Mouse (Mus musculus) hematopoietic stem cell, adult 5-6 weeks (primary cell): ENCODE measurements around the gene Tfe3. TPM values are rescaled to one million over a fixed set of nuclear protein-coding genes. Genes with fewer than 3 reads are reported as not detected.
A peak's percentile ranks its signal among the peaks of the same experiment; 100 is the strongest.

ENCODE experiments used
- ATAC-seq, 2 experiments: fragments of 125-278 bp in 1 of 2; replicated peaks in 1 of 2; 2 replicates each; pipeline ENCODE4 v1.8.0; 2016 to 2017; ENCODE audit warnings: inconsistent platforms in 2 of 2, mild to moderate bottlenecking in 2 of 2, moderate number of reproducible peaks in 2 of 2, low read depth in 1 of 2, moderate TSS enrichment in 1 of 2; ENCODE audit not compliant: low FRiP score in 2 of 2, poor library complexity in 2 of 2, severe bottlenecking in 2 of 2, insufficient read depth in 1 of 2, low TSS enrichment in 1 of 2
- total RNA-seq: library from RNA; stranded (forward); fragments of 172-1452, 232-1000 nt; gene quantifications from 2 replicates; pipeline ENCODE4 v1.2.3, GENCODE M21; 2017

Tfe3 gene
- total RNA-seq, 1 experiment from 2014 or later, result 9.6 TPM

GRCm38 (mm10) chrX:7743470-7743869 lies 18.9 kb upstream of the Tfe3 start:
- no peak for ATAC-seq

DNA sequence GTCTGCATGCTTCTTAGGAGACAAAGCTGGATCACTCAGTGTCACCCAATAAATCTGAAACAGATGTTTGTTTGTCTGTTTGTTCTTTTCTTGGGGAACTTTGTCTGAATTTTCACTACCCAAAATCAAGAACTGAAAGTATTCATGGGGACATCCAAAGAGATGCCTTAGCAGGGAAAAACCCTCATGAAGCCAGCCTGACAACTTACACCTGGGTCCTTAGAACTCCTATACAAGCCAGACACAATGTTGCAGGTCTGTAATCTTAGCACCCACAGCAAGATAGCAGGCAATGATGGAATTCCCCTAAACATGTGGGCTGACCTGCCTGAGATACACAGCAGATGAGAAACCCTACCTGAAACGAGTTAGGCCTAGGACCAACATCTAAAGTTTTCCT lies 17.4 kb upstream of the Tfe3 start:
- ATAC-seq, result no peak

DNA sequence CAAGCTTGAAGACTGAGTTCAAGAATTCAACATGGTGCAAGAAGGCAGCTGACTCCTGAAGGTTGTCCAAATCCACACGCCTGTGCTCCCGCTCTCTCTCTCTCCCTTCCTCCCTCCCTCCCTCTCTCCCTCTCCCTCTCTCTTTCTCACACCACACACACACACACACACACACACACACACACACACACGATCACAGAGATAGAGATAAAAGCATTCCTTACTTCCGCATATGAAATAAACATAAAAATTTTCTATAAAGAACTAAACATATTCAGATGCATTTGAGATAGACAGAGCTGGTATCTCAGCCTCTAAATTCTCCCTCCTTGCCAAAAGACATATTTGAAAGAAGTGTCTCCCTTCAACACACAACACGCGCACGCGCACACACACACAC lies 16.9 kb upstream of the Tfe3 start:
- no peak for ATAC-seq

GRCm38 (mm10) chrX:7750432-7751116 lies 11.8 kb upstream of the Tfe3 start, which contains the start of gene Ccdc120:
TSS of gene Ccdc120 (minus strand) at chrX:7750905.
- ATAC-seq, result no peak; a peak in 1 of 4 replicates

GRCm38 (mm10) chrX:7753627-7754026 lies 8.7 kb upstream of the Tfe3 start:
- peak; percentile 59 to 76; a peak in 3 of 4 replicates for ATAC-seq

DNA sequence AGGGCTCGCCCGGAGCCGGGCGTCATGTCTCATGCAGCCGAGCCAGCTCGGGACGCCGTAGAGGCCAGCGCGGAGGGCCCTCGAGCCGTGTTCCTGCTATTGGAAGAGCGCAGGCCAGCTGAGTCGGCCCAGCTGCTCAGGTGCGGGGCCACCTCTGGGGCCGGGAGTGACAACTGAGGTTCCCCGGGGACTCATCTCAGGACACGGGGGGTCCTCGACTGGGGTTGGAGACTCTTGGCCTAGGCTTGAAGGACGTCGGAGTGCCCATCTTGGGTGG lies 499 bp downstream of the Tfe3 start:
- ATAC-seq, result no peak

DNA sequence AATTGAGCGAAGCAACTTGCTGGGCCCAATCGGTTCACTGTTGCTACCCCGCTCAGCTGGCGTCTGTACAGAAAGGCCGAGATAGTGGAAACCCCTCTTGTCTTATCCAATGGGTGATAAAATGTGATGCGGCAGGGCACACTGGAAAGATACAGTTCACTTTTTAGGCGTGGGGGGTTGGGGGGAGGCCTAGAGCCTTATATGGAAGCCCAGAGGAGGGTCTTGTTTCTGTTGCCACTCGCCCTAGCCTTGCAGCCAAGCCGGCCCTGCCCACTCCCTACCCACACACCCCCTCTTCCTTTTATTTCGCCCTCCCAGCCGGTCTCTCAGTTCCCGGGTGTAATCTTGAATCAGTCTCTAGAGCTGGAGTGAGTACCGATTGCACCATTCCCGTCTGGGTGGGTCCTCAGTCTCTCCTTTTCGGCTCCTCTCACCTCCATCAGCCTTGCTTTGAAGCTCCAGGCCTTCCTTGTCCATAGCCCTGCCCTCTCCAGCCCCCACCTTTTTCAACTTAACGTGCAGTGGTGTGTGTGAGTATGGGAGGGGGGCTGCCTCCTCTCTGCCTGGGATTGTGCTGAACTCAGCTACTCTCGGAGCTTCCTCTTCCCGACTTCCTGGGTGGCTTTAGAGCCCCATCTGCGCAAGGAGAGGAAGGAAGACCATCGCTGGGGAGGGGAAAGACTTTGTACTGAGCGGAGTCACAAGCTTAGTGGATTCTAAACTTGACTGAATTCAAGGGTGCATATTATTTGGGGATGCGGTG lies 1.5 kb downstream of the Tfe3 start:
- ATAC-seq, result peak; percentile 2 to 29; a peak in 1 of 4 replicates

GRCm38 (mm10) chrX:7764657-7765280 lies 2.4 kb downstream of the Tfe3 start:
- ATAC-seq, result no peak

DNA sequence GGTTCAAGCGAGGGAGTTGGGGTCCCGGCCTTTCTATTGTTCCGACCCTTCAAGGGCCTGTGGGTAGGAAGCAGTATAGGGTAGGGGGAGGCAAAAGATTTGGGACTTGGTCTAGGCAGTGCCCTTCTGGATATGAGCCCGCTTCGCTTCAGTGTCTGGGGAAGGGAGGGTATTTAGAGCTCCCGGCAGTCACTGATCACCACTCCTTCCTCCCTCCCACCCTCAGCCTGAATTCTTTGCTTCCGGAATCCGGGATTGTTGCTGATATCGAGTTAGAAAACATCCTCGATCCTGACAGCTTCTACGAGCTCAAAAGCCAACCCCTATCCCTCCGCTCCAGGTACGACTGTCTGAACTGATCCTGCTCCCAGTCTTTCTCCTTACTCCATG lies 2.9 kb downstream of the Tfe3 start:
- ATAC-seq, result no peak

GRCm38 (mm10) chrX:7765764-7766163 lies 3.4 kb downstream of the Tfe3 start:
- peak; percentile 35 to 40; a peak in 3 of 4 replicates for ATAC-seq

DNA sequence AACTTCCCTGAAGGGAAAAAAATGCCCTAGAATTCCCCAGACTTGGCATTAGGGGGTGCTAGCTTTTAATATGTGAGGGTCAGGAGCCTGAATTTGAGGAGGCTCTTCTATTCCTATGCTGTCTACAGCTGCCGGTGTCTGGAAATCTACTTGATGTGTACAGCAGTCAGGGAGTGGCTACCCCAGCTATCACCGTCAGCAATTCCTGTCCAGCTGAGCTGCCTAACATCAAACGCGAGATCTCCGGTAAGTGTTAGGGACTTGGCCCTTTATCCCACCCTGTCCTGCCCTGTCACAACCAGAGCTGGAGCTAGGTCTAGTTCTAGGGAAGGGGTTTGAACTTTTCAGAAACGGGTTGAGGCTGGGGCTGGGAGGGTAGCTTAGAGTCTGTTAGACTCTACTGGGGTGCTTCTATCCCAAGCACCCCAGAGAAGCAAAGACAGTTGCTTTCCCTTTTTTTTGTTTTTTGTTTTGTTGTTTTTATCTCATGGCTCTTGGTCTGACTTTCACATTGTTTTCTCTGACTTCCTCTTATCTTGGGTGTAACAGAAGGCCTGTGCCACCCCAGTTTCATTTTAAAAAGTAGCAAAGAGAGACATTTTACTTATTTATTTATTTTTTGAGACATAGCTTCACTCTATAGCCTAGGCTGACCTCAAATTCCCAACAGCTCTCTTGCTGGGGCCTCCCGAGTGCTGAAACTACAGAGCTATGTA lies 7.1 kb downstream of the Tfe3 start:
- ATAC-seq, result no peak

DNA sequence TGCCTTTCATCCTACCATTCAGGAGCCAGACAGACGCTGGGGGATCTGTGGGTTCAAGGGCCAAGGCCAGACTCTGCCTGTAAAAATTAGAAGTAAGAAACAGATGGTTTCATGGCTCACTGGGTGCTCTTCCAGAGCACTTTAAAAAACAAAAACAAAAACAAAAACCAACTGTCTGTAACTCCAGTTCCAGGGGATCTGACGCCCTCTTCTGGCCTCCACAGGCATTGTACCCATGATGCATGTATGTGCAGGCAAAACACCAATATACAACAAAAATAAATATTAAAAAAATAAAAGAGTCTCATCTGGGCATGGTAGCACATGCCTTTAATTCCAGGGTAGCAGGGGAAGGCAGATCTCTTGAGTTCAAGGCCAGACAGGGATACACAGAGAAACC lies 10.4 kb downstream of the Tfe3 start:
- no peak for ATAC-seq

- no peak for ATAC-seq
Measured at GRCm38 (mm10) chrX:7775501-7776205, 13.3 kb downstream of the Tfe3 start.

GRCm38 (mm10) chrX:7776329-7777082 lies 14.1 kb downstream of the Tfe3 start:
- ATAC-seq, result peak; percentile 56 to 72; a peak in 3 of 4 replicates

GRCm38 (mm10) chrX:7778450-7779244 lies 16.3 kb downstream of the Tfe3 start:
- peak in 1 of 2 experiments; percentile 42; a peak in 1 of 4 replicates for ATAC-seq

DNA sequence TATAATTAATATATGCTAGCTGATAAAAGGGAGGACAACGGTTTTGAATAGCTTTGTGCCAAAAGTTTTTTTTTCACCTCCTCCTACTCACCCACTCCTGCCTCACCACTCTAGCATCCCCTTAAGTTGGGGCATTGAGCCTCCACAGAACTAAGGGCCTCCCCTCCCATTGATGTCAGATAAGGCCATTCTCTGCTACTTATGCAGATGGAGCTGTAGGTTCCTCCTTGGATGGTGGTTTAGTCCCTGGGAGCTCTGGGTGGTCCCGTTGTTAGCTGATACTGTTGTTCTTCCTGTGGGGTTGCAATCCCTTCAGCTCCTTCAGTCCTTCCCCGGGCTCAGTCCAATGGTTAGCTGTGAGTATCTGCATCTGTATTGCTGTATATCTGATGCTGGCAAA lies 16.9 kb downstream of the Tfe3 start:
- no peak for ATAC-seq
